Mouse (Mus musculus): ENCODE measurements around the gene Gm28372.

GRCm38 (mm10) chr2:130358852-130359251 lies 46.2 kb upstream of the Gm28372 start:
- no peak for TF ChIP-seq USF2 (conservative IDR thresholded peaks at IDR 0.05; ENCODE audit: low read depth, low read length)
- TF ChIP-seq JUN (IDR thresholded peaks at IDR 0.05; ENCODE audit: insufficient read depth, low read depth, low read length) = no peak
- TF ChIP-seq POLR2A (IDR thresholded peaks at IDR 0.05; ENCODE audit: low read depth, low read length) = no peak

All from CH12.LX (cell line).